Mouse (Mus musculus): ENCODE results near the gene Metap1. TPM values are rescaled to one million over a fixed set of nuclear protein-coding genes. Genes with fewer than 3 reads are reported as not detected.

Metap1 gene
- total and polyA plus RNA-seq, 2 experiments from 2014 or later: 49.8 to 50.7 TPM

- H3K27ac ChIP-seq (ENCODE audit: low read depth, low read length): peak overlapping the region; percentile 96; the same call in 1 of the 2 replicates
- no peaks in the 10 kb centered on the region for H3K9me3 ChIP-seq (ENCODE audit: low read length)
- H3K9ac ChIP-seq (replicated peaks; ENCODE audit: low read length, poor library complexity, severe bottlenecking): peak overlapping the region; percentile 97
- no peak for ATAC-seq (ENCODE audit: low FRiP score)
- no peaks in the 10 kb centered on the region for H3K27me3 ChIP-seq (ENCODE audit: insufficient read depth, low read length)
- no peaks in the 10 kb centered on the region for H3K4me1 ChIP-seq (ENCODE audit: insufficient read depth, low read length)
- no peak for DNase-seq (ENCODE audit: low spot score)
- peak overlapping the region; percentile 66 for H3K4me2 ChIP-seq (ENCODE audit: low read depth, low read length, poor library complexity, severe bottlenecking)
- peak overlapping the region; percentile 73 for H3K4me3 ChIP-seq (ENCODE audit: low read depth, low read length)
- 3% methylated on average over 16 of the region's 16 CpGs for WGBS
- no peaks in the 10 kb centered on the region for H3K36me3 ChIP-seq (ENCODE audit: insufficient read depth, low read length)
- TF ChIP-seq CTCF (IDR thresholded peaks at IDR 0.05): no peak
These were observed 39.0 kb upstream of the Metap1 start for GRCm38 (mm10) chr3:138528265-138528664.

- DNase-seq (ENCODE audit: low spot score) (peak; percentile 74), ATAC-seq (ENCODE audit: low FRiP score) (peak; percentile 75)
- no peaks in the 10 kb centered on the region for H3K9me3 ChIP-seq (ENCODE audit: low read length)
- no peaks in the 10 kb centered on the region for H3K27me3 ChIP-seq (ENCODE audit: insufficient read depth, low read length)
- under 1% methylated on average over 27 of the region's 64 CpGs for WGBS
- peak overlapping the region; percentile 97 for H3K9ac ChIP-seq (replicated peaks; ENCODE audit: low read length, poor library complexity, severe bottlenecking)
- peak overlapping the region; percentile 96 for H3K27ac ChIP-seq (ENCODE audit: low read depth, low read length)
- no peaks in the 10 kb centered on the region for H3K36me3 ChIP-seq (ENCODE audit: insufficient read depth, low read length)
- peak overlapping the region; percentile 73 for H3K4me3 ChIP-seq (ENCODE audit: low read depth, low read length)
- H3K4me2 ChIP-seq (ENCODE audit: low read depth, low read length, poor library complexity, severe bottlenecking): peak overlapping the region; percentile 66
- TF ChIP-seq CTCF (IDR thresholded peaks at IDR 0.05): no peak
- no peaks in the 10 kb centered on the region for H3K4me1 ChIP-seq (ENCODE audit: insufficient read depth, low read length)
These were observed 38.4 kb upstream of the Metap1 start for GRCm38 (mm10) chr3:138527667-138528231.

- peak overlapping the region; percentile 95 for H3K4me2 ChIP-seq (ENCODE audit: low read depth, low read length, poor library complexity, severe bottlenecking)
- H3K9ac ChIP-seq (replicated peaks; ENCODE audit: low read length, poor library complexity, severe bottlenecking): peak overlapping the region; percentile 97
- H3K27me3 ChIP-seq (ENCODE audit: insufficient read depth, low read length): no peaks in the 10 kb centered on the region
- H3K4me3 ChIP-seq (ENCODE audit: low read depth, low read length): peak overlapping the region; percentile 73
- H3K4me1 ChIP-seq (ENCODE audit: insufficient read depth, low read length): no peaks in the 10 kb centered on the region
- ATAC-seq (ENCODE audit: low FRiP score) (peak; percentile 94), DNase-seq (ENCODE audit: low spot score) (peak; percentile 99)
- WGBS: under 1% methylated on average over 63 of the region's 85 CpGs
- H3K9me3 ChIP-seq (ENCODE audit: low read length): no peaks in the 10 kb centered on the region
- peak overlapping the region; percentile 96 for H3K27ac ChIP-seq (ENCODE audit: low read depth, low read length)
- TF ChIP-seq CTCF (IDR thresholded peaks at IDR 0.05): peak; percentile 55
- H3K36me3 ChIP-seq (ENCODE audit: insufficient read depth, low read length): no peaks in the 10 kb centered on the region
These were observed 37.8 kb upstream of the Metap1 start for GRCm38 (mm10) chr3:138526916-138527666.

GRCm38 (mm10) chr3:138526073-138526915 is 37.0 kb upstream of the Metap1 start, which contains the start of gene Eif4e:
TSS of gene Eif4e (plus strand) at chr3:138526179.
- WGBS: 2% methylated on average over 39 of the region's 39 CpGs
- no peak for TF ChIP-seq CTCF (IDR thresholded peaks at IDR 0.05)
- H3K36me3 ChIP-seq (ENCODE audit: insufficient read depth, low read length): no peaks in the 10 kb centered on the region
- ATAC-seq (ENCODE audit: low FRiP score) (peak; percentile 29), DNase-seq (ENCODE audit: low spot score) (no peak)
- no peaks in the 10 kb centered on the region for H3K9me3 ChIP-seq (ENCODE audit: low read length)
- H3K4me2 ChIP-seq (ENCODE audit: low read depth, low read length, poor library complexity, severe bottlenecking): peak within 1 kb of the TSS; percentile 95
- no peaks in the 10 kb centered on the region for H3K27me3 ChIP-seq (ENCODE audit: insufficient read depth, low read length)
- H3K4me1 ChIP-seq (ENCODE audit: insufficient read depth, low read length): no peaks in the 10 kb centered on the region
- H3K27ac ChIP-seq (ENCODE audit: low read depth, low read length): peak within 1 kb of the TSS; percentile 68
- H3K4me3 ChIP-seq (ENCODE audit: low read depth, low read length): peak within 1 kb of the TSS; percentile 73
- H3K9ac ChIP-seq (replicated peaks; ENCODE audit: low read length, poor library complexity, severe bottlenecking): peak within 1 kb of the TSS; percentile 51

GRCm38 (mm10) chr3:138525494-138525893 is 36.2 kb upstream of the Metap1 start:
- no peak for ATAC-seq (ENCODE audit: low FRiP score)
- Histone ChIP-seq H3K4me1 (ENCODE audit: insufficient read depth, low read length) (no peaks in the 10 kb centered on the region), H3K27ac (ENCODE audit: low read depth, low read length) (no peak overlapping the region), H3K9ac (replicated peaks; ENCODE audit: low read length, poor library complexity, severe bottlenecking) (no peak overlapping the region), H3K36me3 (ENCODE audit: insufficient read depth, low read length) (no peaks in the 10 kb centered on the region), H3K4me3 (ENCODE audit: low read depth, low read length) (no peak overlapping the region), H3K4me2 (ENCODE audit: low read depth, low read length, poor library complexity, severe bottlenecking) (no peak overlapping the region), H3K9me3 (ENCODE audit: low read length) (no peaks in the 10 kb centered on the region), H3K27me3 (ENCODE audit: insufficient read depth, low read length) (no peaks in the 10 kb centered on the region)
- no peak for DNase-seq (ENCODE audit: low spot score)
- 54% methylated on average over 8 of the region's 8 CpGs for WGBS
- TF ChIP-seq CTCF (IDR thresholded peaks at IDR 0.05): no peak
